Mouse (Mus musculus): ENCODE results near the gene Tas2r129. TPM values are rescaled to one million over a fixed set of nuclear protein-coding genes. Genes with fewer than 3 reads are reported as not detected.
"Not testable (repeated sequence)": the region's sequence is repeated elsewhere in the genome, so short reads cannot be mapped to it uniquely, and the experiment has no call there.

Gene Tas2r129
- polyA plus RNA-seq (2014; fragmentation: Nextera tagmentation; extraction: Ambion mirVana), result not detected in 2 replicates

DNA sequence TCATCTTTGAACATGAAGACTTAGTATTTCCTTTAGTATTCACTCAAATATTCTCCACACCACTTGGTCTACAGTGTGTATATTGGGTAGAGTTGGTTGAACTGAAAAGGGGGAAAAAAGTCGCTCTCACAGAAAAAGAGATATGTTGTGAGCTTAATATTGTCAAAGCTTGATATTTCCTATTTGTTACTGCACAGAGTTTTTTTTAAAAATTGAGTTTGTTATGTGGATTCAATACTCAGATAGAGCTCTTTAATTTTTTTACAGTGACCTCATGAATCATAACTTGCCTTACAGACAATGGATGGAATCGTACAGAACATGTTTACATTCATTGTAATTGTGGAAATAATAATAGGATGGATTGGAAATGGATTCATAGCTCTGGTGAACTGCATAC is at the start of gene Tas2r129:
TSS of gene Tas2r129 (plus strand) at position 301 of the 400 bp plus-strand sequence.
- H3K4me2 ChIP-seq, result no peak within 1 kb of the TSS
- WGBS (ENCODE audit: insufficient replicate concordance), result 69% methylated on average over 2 of the region's 2 CpGs
- ATAC-seq (replicated peaks; ENCODE audit: insufficient number of reproducible peaks, low FRiP score, low TSS enrichment), result no peak
- no peaks in the 10 kb centered on the region for H3K9me3 ChIP-seq (replicated peaks; ENCODE audit: control insufficient read depth, low read length)
- no peaks in the 10 kb centered on the region for H3K4me1 ChIP-seq (ENCODE audit: control insufficient read depth, insufficient read depth, low read length)
- H3K27me3 ChIP-seq (ENCODE audit: control insufficient read depth, insufficient read depth, low read length), result no peaks in the 10 kb centered on the region
- no peak within 1 kb of the TSS for H3K27ac ChIP-seq (ENCODE audit: low read depth, low read length)
- no peak within 1 kb of the TSS for H3K4me3 ChIP-seq (ENCODE audit: low read depth, low read length)
- H3K36me3 ChIP-seq (ENCODE audit: control insufficient read depth, insufficient read depth, low read length), result no peaks in the 10 kb centered on the region
- no peak within 1 kb of the TSS for H3K9ac ChIP-seq (ENCODE audit: low read depth, low read length)

DNA sequence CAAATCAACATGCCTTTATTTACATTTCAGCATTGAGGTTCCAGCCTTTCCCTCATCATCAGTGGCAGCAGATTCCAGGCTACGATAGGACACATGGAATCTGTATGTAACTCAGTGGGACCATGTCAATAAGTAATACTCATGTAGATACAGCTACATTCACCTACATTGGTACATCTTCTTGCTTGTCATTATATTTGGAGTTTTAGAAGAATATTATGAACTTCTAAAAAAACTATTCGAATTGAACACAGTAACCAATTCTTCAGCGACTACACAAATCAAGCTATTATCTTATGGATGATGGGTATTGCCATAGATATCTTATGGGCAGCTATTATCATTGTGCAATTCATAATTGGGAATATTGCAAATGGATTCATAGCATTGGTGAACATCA is 41.6 kb upstream of the Tas2r129 start, which contains the start of gene Tas2r125:
TSS of gene Tas2r125 (plus strand) at position 301 of the 400 bp plus-strand sequence.
- no peaks in the 10 kb centered on the region for H3K4me1 ChIP-seq (ENCODE audit: control insufficient read depth, insufficient read depth, low read length)
- no peak within 1 kb of the TSS for H3K27ac ChIP-seq (ENCODE audit: low read depth, low read length)
- no peaks in the 10 kb centered on the region for H3K36me3 ChIP-seq (ENCODE audit: control insufficient read depth, insufficient read depth, low read length)
- H3K4me3 ChIP-seq (ENCODE audit: low read depth, low read length), result no peak within 1 kb of the TSS
- 67% methylated on average over 3 of the region's 3 CpGs for WGBS (ENCODE audit: insufficient replicate concordance)
- H3K27me3 ChIP-seq (ENCODE audit: control insufficient read depth, insufficient read depth, low read length), result no peaks in the 10 kb centered on the region
- no peaks in the 10 kb centered on the region for H3K9me3 ChIP-seq (replicated peaks; ENCODE audit: control insufficient read depth, low read length)
- H3K9ac ChIP-seq (ENCODE audit: low read depth, low read length), result no peak within 1 kb of the TSS
- no peak within 1 kb of the TSS for H3K4me2 ChIP-seq
- ATAC-seq (replicated peaks; ENCODE audit: insufficient number of reproducible peaks, low FRiP score, low TSS enrichment), result no peak

DNA sequence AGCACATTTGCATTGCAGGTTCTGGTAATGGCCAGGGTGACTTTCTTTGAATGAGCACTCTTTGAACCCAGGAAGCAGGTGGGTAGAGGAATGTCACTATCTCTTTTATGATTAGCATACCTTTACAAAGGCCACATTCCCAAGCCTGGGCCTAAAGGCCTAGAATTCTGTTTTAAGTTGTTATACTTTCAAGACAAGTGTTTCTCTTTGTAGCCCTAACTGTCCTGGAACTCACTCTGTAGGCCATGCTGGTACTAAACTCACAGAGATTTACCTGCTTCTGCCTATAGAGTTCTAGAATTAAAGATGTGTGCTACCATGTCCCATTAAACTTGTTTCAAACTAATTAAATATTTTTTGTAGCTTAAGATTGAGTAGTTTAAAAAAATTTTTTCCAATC is 9.5 kb upstream of the Tas2r129 start:
- ATAC-seq (replicated peaks; ENCODE audit: insufficient number of reproducible peaks, low FRiP score, low TSS enrichment), result not testable (repeated sequence)

DNA sequence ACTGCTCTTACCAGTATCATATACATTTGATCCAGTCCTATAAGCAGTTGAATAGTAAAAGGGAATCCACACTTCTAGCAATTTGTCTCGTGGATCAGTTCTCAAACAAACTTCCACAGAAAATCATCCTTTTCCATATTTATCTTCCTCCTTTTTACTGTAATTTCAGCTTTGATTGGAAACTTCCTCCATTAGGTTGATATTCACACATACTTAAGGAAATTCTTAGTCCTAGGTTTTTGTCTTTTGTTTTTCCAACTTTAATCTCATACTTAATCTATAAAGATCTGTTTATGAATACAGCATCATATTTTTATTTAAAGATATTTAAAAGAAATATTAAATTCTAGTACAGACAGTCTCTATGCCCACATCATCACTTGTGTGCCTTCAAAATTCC is 6.9 kb downstream of the Tas2r129 start, which contains the start of gene Tas2r131:
TSS of gene Tas2r131 (minus strand) at position 101 of the 400 bp plus-strand sequence.
- Histone ChIP-seq H3K4me2 (no peak within 1 kb of the TSS), H3K9me3 (replicated peaks; ENCODE audit: control insufficient read depth, low read length) (no peaks in the 10 kb centered on the region), H3K27ac (ENCODE audit: low read depth, low read length) (no peak within 1 kb of the TSS), H3K4me1 (ENCODE audit: control insufficient read depth, insufficient read depth, low read length) (no peaks in the 10 kb centered on the region), H3K27me3 (ENCODE audit: control insufficient read depth, insufficient read depth, low read length) (no peaks in the 10 kb centered on the region), H3K9ac (ENCODE audit: low read depth, low read length) (no peak within 1 kb of the TSS), H3K36me3 (ENCODE audit: control insufficient read depth, insufficient read depth, low read length) (no peaks in the 10 kb centered on the region), H3K4me3 (ENCODE audit: low read depth, low read length) (no peak within 1 kb of the TSS)
- no peak for ATAC-seq (replicated peaks; ENCODE audit: insufficient number of reproducible peaks, low FRiP score, low TSS enrichment)
- WGBS (ENCODE audit: insufficient replicate concordance), result 71% methylated on average over 1 of the region's 1 CpGs

More for the DNA sequence above, 9.5 kb upstream of the Tas2r129 start:
- not testable (repeated sequence) for H3K9me3 ChIP-seq (replicated peaks; ENCODE audit: control insufficient read depth, low read length); H3K4me3 ChIP-seq (ENCODE audit: low read depth, low read length); H3K27me3 ChIP-seq (ENCODE audit: control insufficient read depth, insufficient read depth, low read length); H3K4me2 ChIP-seq; H3K27ac ChIP-seq (ENCODE audit: low read depth, low read length); H3K4me1 ChIP-seq (ENCODE audit: control insufficient read depth, insufficient read depth, low read length); H3K9ac ChIP-seq (ENCODE audit: low read depth, low read length); H3K36me3 ChIP-seq (ENCODE audit: control insufficient read depth, insufficient read depth, low read length)

DNA sequence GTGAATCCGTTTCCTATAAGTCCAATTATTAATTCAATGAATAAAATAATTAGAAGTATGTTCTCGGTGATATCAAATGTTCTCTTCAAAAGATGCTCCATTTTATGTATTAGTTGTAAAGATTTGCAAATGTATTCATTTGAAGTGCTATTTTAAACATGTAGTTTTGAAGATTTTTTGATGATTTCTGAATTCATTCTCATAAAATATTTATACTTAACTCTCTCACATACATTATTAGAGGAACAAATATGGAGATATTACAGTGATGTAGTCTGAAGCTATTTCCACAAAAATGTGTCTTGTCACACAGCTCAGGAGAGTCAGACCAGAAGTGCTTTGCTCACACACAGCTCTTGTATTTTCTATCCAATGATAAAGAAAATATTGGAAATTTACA is 30.0 kb downstream of the Tas2r129 start, which contains the start of gene Tas2r109:
TSS of gene Tas2r109 (minus strand) at position 101 of the 400 bp plus-strand sequence.
- Histone ChIP-seq H3K27ac (ENCODE audit: low read depth, low read length) (no peak within 1 kb of the TSS), H3K27me3 (ENCODE audit: control insufficient read depth, insufficient read depth, low read length) (no peaks in the 10 kb centered on the region), H3K4me3 (ENCODE audit: low read depth, low read length) (no peak within 1 kb of the TSS), H3K9me3 (replicated peaks; ENCODE audit: control insufficient read depth, low read length) (no peaks in the 10 kb centered on the region), H3K4me1 (ENCODE audit: control insufficient read depth, insufficient read depth, low read length) (no peaks in the 10 kb centered on the region), H3K36me3 (ENCODE audit: control insufficient read depth, insufficient read depth, low read length) (no peaks in the 10 kb centered on the region), H3K4me2 (no peak within 1 kb of the TSS), H3K9ac (ENCODE audit: low read depth, low read length) (no peak within 1 kb of the TSS)
- WGBS (ENCODE audit: insufficient replicate concordance), result 72% methylated on average over 2 of the region's 2 CpGs
- ATAC-seq (replicated peaks; ENCODE audit: insufficient number of reproducible peaks, low FRiP score, low TSS enrichment), result no peak

Other genes with a start within 250 kb of the Tas2r129 start
- not detected in 2 replicates for gene Tas2r122, start 239.2 kb upstream of the Tas2r129 start, polyA plus RNA-seq (2014; fragmentation: Nextera tagmentation; extraction: Ambion mirVana)
- gene Tas2r115, start 213.1 kb upstream of the Tas2r129 start, polyA plus RNA-seq (2014; fragmentation: Nextera tagmentation; extraction: Ambion mirVana), result not detected in 2 replicates
- gene Tas2r124, start 196.4 kb upstream of the Tas2r129 start, polyA plus RNA-seq (2014; fragmentation: Nextera tagmentation; extraction: Ambion mirVana), result not detected in 2 replicates
- gene Tas2r102, start 189.0 kb upstream of the Tas2r129 start, polyA plus RNA-seq (2014; fragmentation: Nextera tagmentation; extraction: Ambion mirVana), result not detected in 2 replicates
- gene Tas2r136, start 172.9 kb upstream of the Tas2r129 start, polyA plus RNA-seq (2014; fragmentation: Nextera tagmentation; extraction: Ambion mirVana), result not detected in 2 replicates
- not detected in 2 replicates for gene Tas2r117, start 148.3 kb upstream of the Tas2r129 start, polyA plus RNA-seq (2014; fragmentation: Nextera tagmentation; extraction: Ambion mirVana)
- gene Tas2r123, start 104.0 kb upstream of the Tas2r129 start, polyA plus RNA-seq (2014; fragmentation: Nextera tagmentation; extraction: Ambion mirVana), result not detected in 2 replicates
- not detected in 2 replicates for gene Tas2r116, start 95.7 kb upstream of the Tas2r129 start, polyA plus RNA-seq (2014; fragmentation: Nextera tagmentation; extraction: Ambion mirVana)
- not detected in 2 replicates for gene Tas2r110, start 83.1 kb upstream of the Tas2r129 start, polyA plus RNA-seq (2014; fragmentation: Nextera tagmentation; extraction: Ambion mirVana)
- gene Tas2r113, start 58.1 kb upstream of the Tas2r129 start, polyA plus RNA-seq (2014; fragmentation: Nextera tagmentation; extraction: Ambion mirVana), result not detected in 2 replicates
- gene Tas2r125, start 41.5 kb upstream of the Tas2r129 start, polyA plus RNA-seq (2014; fragmentation: Nextera tagmentation; extraction: Ambion mirVana), result not detected in 2 replicates
- gene Tas2r131, start 6.8 kb downstream of the Tas2r129 start, polyA plus RNA-seq (2014; fragmentation: Nextera tagmentation; extraction: Ambion mirVana), result not detected in 2 replicates
- not detected in 2 replicates for gene Tas2r109, start 29.9 kb downstream of the Tas2r129 start, polyA plus RNA-seq (2014; fragmentation: Nextera tagmentation; extraction: Ambion mirVana)
- not detected in 2 replicates for gene Tas2r103, start 86.0 kb downstream of the Tas2r129 start, polyA plus RNA-seq (2014; fragmentation: Nextera tagmentation; extraction: Ambion mirVana)
- gene Tas2r140, start 104.7 kb downstream of the Tas2r129 start, polyA plus RNA-seq (2014; fragmentation: Nextera tagmentation; extraction: Ambion mirVana), result not detected in 2 replicates
- 56.5 and 61.2 TPM in 2 replicates for gene Smim10l1, start 153.8 kb downstream of the Tas2r129 start, polyA plus RNA-seq (2014; fragmentation: Nextera tagmentation; extraction: Ambion mirVana)